Mouse (Mus musculus) CH12.LX (cell line): ENCODE measurements around the gene Nipbl. TPM values are rescaled to one million over a fixed set of nuclear protein-coding genes. Genes with fewer than 3 reads are reported as not detected.

ENCODE experiments used
- DNase-seq: peaks from one replicate; pipeline ENCODE4 v3.0.0-alpha.2; 2013; ENCODE audit errors: extremely low read depth
- H3K27ac ChIP-seq: 2 replicates; pipeline ENCODE4 v1.5.1; 2012; ENCODE audit warnings: low read depth, mild to moderate bottlenecking, control low read depth, moderate library complexity; ENCODE audit not compliant: insufficient read depth
- H3K27me3 ChIP-seq: replicated peaks from 2 replicates; pipeline ENCODE3; 2012; ENCODE audit warnings: inconsistent platforms
- H3K36me3 ChIP-seq, 2 experiments: replicated peaks in 1 of 2; 2 replicates each; pipeline versions ENCODE3 to v1.6.1; 2012; ENCODE audit warnings: inconsistent platforms in 1 of 2, low read length in 1 of 2, mild to moderate bottlenecking in 1 of 2, mixed read lengths in 1 of 2, moderate library complexity in 1 of 2; ENCODE audit not compliant: control insufficient read depth in 1 of 2, insufficient read depth in 1 of 2
- H3K4me1 ChIP-seq, 2 experiments: 2 replicates each; pipeline ENCODE4 v1.6.1; 2012; ENCODE audit warnings: inconsistent platforms in 1 of 2, moderate library complexity in 1 of 2; ENCODE audit not compliant: insufficient read depth in 2 of 2, control insufficient read depth in 1 of 2
- H3K4me2 ChIP-seq: 2 replicates; pipeline ENCODE4 v1.6.1; 2012; ENCODE audit warnings: low read depth, mild to moderate bottlenecking, control low read depth; ENCODE audit not compliant: poor library complexity, insufficient read depth, severe bottlenecking
- H3K4me3 ChIP-seq, 3 experiments: fragments of 150-350 bp in 1 of 3; sonication (generic) in 1 of 3; replicated peaks in 1 of 3; 2 replicates each; pipeline versions ENCODE3 to v1.5.1; 2011 to 2012; ENCODE audit warnings: low read depth in 2 of 3, low read length in 2 of 3, mild to moderate bottlenecking in 2 of 3, moderate library complexity in 2 of 3, control low read depth in 1 of 3, improper control_type of control experiment in 1 of 3, inconsistent platforms in 1 of 3, mixed read lengths in 1 of 3; ENCODE audit not compliant: poor library complexity in 1 of 3
- H3K79me2 ChIP-seq: replicated peaks from 2 replicates; pipeline ENCODE4 v1.6.1; 2012; ENCODE audit warnings: mild to moderate bottlenecking, moderate library complexity; ENCODE audit not compliant: control insufficient read depth, poor library complexity, insufficient read depth, severe bottlenecking; ENCODE audit errors: extremely low read depth
- H3K9ac ChIP-seq: 2 replicates; pipeline ENCODE4 v1.6.1; 2012; ENCODE audit warnings: low read depth, mild to moderate bottlenecking, control low read depth, moderate library complexity; ENCODE audit not compliant: insufficient read depth
- H3K9me3 ChIP-seq: replicated peaks from 2 replicates; pipeline ENCODE3; 2012; ENCODE audit warnings: low read length, inconsistent platforms, mixed read lengths
- CHD1 ChIP-seq: IDR thresholded peaks from 2 replicates; pipeline ENCODE4 v1.6.1; 2012; ENCODE audit warnings: low read depth, low read length, improper control_type of control experiment, inconsistent platforms
- CTCF ChIP-seq, 2 experiments: IDR thresholded peaks in 1 of 2; conservative IDR thresholded peaks in 1 of 2; 2 replicates each; pipeline ENCODE4 v1.5.1; 2011 to 2012; ENCODE audit warnings: low read depth in 2 of 2, low read length in 2 of 2, improper control_type of control experiment in 1 of 2, inconsistent platforms in 1 of 2, mild to moderate bottlenecking in 1 of 2, moderate library complexity in 1 of 2
- ETS1 ChIP-seq: conservative IDR thresholded peaks from 2 replicates; pipeline ENCODE4 v1.6.1; 2012; ENCODE audit warnings: low read depth, mild to moderate bottlenecking, inconsistent platforms, low read length, improper control_type of control experiment, moderate library complexity
- JUN ChIP-seq: IDR thresholded peaks from 2 replicates; pipeline ENCODE4 v1.6.1; 2011; ENCODE audit warnings: low read depth, mild to moderate bottlenecking, low read length, improper control_type of control experiment, moderate library complexity; ENCODE audit not compliant: insufficient read depth
- KAT2A ChIP-seq: IDR thresholded peaks from 2 replicates; pipeline ENCODE4 v1.6.1; 2012; ENCODE audit warnings: low read length, improper control_type of control experiment, inconsistent platforms; ENCODE audit not compliant: insufficient replicate concordance
- MAZ ChIP-seq: IDR thresholded peaks from 2 replicates; pipeline ENCODE4 v1.6.1; 2012; ENCODE audit warnings: low read depth, mild to moderate bottlenecking, inconsistent platforms, low read length, improper control_type of control experiment, moderate library complexity
- MXI1 ChIP-seq: IDR thresholded peaks from 2 replicates; pipeline ENCODE4 v1.6.1; 2011; ENCODE audit warnings: mild to moderate bottlenecking, low read depth, low read length, improper control_type of control experiment
- NRF1 ChIP-seq: IDR thresholded peaks from 2 replicates; pipeline ENCODE4 v1.6.1; 2014; ENCODE audit warnings: low read depth, mild to moderate bottlenecking, inconsistent platforms, low read length, improper control_type of control experiment, moderate library complexity
- PAX5 ChIP-seq: IDR thresholded peaks from 2 replicates; pipeline ENCODE4 v1.6.1; 2012; ENCODE audit warnings: low read length, inconsistent platforms, mixed read lengths
- POLR2A ChIP-seq: IDR thresholded peaks from 2 replicates; pipeline ENCODE4 v1.6.1; 2011; ENCODE audit warnings: low read depth, mild to moderate bottlenecking, improper control_type of control experiment, low read length
- POLR2AphosphoS2 ChIP-seq: IDR thresholded peaks from 2 replicates; pipeline ENCODE4 v1.6.1; 2011; ENCODE audit warnings: low read depth, low read length, improper control_type of control experiment
- RCOR1 ChIP-seq: conservative IDR thresholded peaks from 2 replicates; pipeline ENCODE4 v1.6.1; 2012; ENCODE audit warnings: low read depth, mild to moderate bottlenecking, inconsistent platforms, low read length, improper control_type of control experiment
- TBP ChIP-seq: conservative IDR thresholded peaks from 2 replicates; pipeline ENCODE4 v1.6.1; 2011; ENCODE audit warnings: low read depth, low read length, improper control_type of control experiment
- UBTF ChIP-seq: IDR thresholded peaks from 2 replicates; pipeline ENCODE4 v1.6.1; 2012; ENCODE audit warnings: low read depth, mild to moderate bottlenecking, inconsistent platforms, low read length, improper control_type of control experiment, moderate library complexity
- USF1 ChIP-seq: IDR thresholded peaks from 2 replicates; pipeline ENCODE4 v1.6.1; 2014; ENCODE audit warnings: low read depth, mild to moderate bottlenecking, inconsistent platforms, low read length, improper control_type of control experiment
- USF2 ChIP-seq: conservative IDR thresholded peaks from 2 replicates; pipeline ENCODE4 v1.6.1; 2011; ENCODE audit warnings: low read depth, low read length, improper control_type of control experiment
- ZC3H11A ChIP-seq: IDR thresholded peaks from 2 replicates; pipeline ENCODE4 v1.6.1; 2012; ENCODE audit warnings: low read depth, mild to moderate bottlenecking, inconsistent platforms, low read length, improper control_type of control experiment
- ZKSCAN1 ChIP-seq: IDR thresholded peaks from 2 replicates; pipeline ENCODE4 v1.6.1; 2012; ENCODE audit warnings: low read depth, inconsistent platforms, low read length, improper control_type of control experiment, borderline replicate concordance
- ZMIZ1 ChIP-seq: IDR thresholded peaks from 2 replicates; pipeline ENCODE4 v1.6.1; 2012; ENCODE audit warnings: low read depth, mild to moderate bottlenecking, inconsistent platforms, low read length, improper control_type of control experiment
- dilution Hi-C: fragments of 300-500 bp; cut with MboI; formaldehyde crosslinking; loops from 2 replicates; pipeline ENCODE4 v1.14.3; 2020; ENCODE audit warnings: low sequenced_read_pairs; ENCODE audit not compliant: extremely low pct_unique_long_range_greater_than_20kb, extremely low pct_ligation_motif_present
- in situ Hi-C: fragments of 300-500 bp; cut with MboI; formaldehyde crosslinking; loops from 3 replicates; pipeline ENCODE4 v1.14.3; 2019; ENCODE audit warnings: low sequenced_read_pairs, low pct_ligation_motif_present, low pct_unique_long_range_greater_than_20kb, mixed read lengths
- polyA plus RNA-seq: library from polyadenylated mRNA; unstranded; fragments of >175 nt; gene quantifications from 2 replicates; pipeline ENCODE4 v1.2.1, GENCODE M21; 2012; ENCODE audit warnings: low read depth; ENCODE audit not compliant: insufficient read length
- total RNA-seq, 2 experiments: library from RNA; depleted of rRNA; stranded (reverse); fragments of 300-350 nt in 1 of 2; fragments of >200 nt in 1 of 2; gene quantifications; 2 replicates each; pipeline ENCODE4 v1.2.3; 2012 to 2014

Nipbl gene
- total and polyA plus RNA-seq, 3 experiments = 16.3 to 30.8 (median 19.8) TPM

- Histone ChIP-seq H3K27me3 (no peaks in the 10 kb centered on the region), H3K4me1 (peaks cover 0 to 14% of the 10 kb centered on the region in 2 experiments; a peak in 2 of 4 replicates), H3K9me3 (no peaks in the 10 kb centered on the region), H3K79me2 (peaks cover 51% of the 10 kb centered on the region), H3K4me3 (no peak overlapping the region), H3K27ac (no peak overlapping the region), H3K36me3 (peaks cover 0 to 21% of the 10 kb centered on the region in 2 experiments), H3K9ac (no peak overlapping the region), H3K4me2 (no peak overlapping the region)
- TF ChIP-seq MAZ (no peak), ETS1 (no peak), CHD1 (no peak), POLR2AphosphoS2 (no peak), USF2 (no peak), TBP (no peak), POLR2A (no peak), CTCF (conservative IDR thresholded peaks at IDR 0.05 in 1 of 2, IDR thresholded peaks at IDR 0.05 in 1 of 2; ENCODE audit: low read depth in 2 of 2, low read length in 2 of 2) (no peak), PAX5 (no peak), ZC3H11A (no peak), UBTF (no peak)
- in situ Hi-C loops = no loop called here
- dilution Hi-C loops = no loop called here
- DNase-seq = no peak
Measured at GRCm38 (mm10) chr15:8429502-8429901, 14.8 kb downstream of the Nipbl start.

- TF ChIP-seq KAT2A = no peak
- no peak for TF ChIP-seq NRF1
- no peak for TF ChIP-seq MXI1
- no peak for TF ChIP-seq USF1
- TF ChIP-seq POLR2A = no peak
- no peak for TF ChIP-seq UBTF
- no peak for TF ChIP-seq RCOR1
- TF ChIP-seq ZMIZ1 = no peak
- TF ChIP-seq MAZ = no peak
- no peak for TF ChIP-seq PAX5
- TF ChIP-seq ETS1 = no peak
- TF ChIP-seq ZKSCAN1 = no peak
- TF ChIP-seq TBP = no peak
- no peak for TF ChIP-seq JUN
- no peak for TF ChIP-seq CTCF (conservative IDR thresholded peaks at IDR 0.05 in 1 of 2, IDR thresholded peaks at IDR 0.05 in 1 of 2; ENCODE audit: low read depth in 2 of 2, low read length in 2 of 2)
- TF ChIP-seq, all 38 proteins: peak for 0
- dilution Hi-C loops = no loop called here
- H3K4me1 ChIP-seq = peaks cover 6 to 29% of the 10 kb centered on the region in 2 experiments; a peak in 3 of 4 replicates
Measured at GRCm38 (mm10) chr15:8420909-8421308, 23.4 kb downstream of the Nipbl start.

More at GRCm38 (mm10) chr15:8420909-8421308, 23.4 kb downstream of the Nipbl start:
- Histone ChIP-seq H3K27me3 (no peaks in the 10 kb centered on the region), H3K9ac (no peak overlapping the region), H3K27ac (no peak overlapping the region), H3K79me2 (peaks cover 40% of the 10 kb centered on the region), H3K9me3 (no peaks in the 10 kb centered on the region), H3K4me3 (no peak overlapping the region), H3K36me3 (peaks cover 0 to 12% of the 10 kb centered on the region in 2 experiments), H3K4me2 (no peak overlapping the region; the same call in 1 of the 2 replicates)
- in situ Hi-C loops = no loop called here
- peak; percentile 52 for DNase-seq
